Mouse (Mus musculus) urinary bladder, postnatal 14 days (tissue): ENCODE measurements around the gene Clstn2.

Experiments used
- DNase-seq: peaks from one replicate; pipeline ENCODE4 v3.0.0; 2021; ENCODE audit warnings: low spot score

Clstn2 gene

DNA sequence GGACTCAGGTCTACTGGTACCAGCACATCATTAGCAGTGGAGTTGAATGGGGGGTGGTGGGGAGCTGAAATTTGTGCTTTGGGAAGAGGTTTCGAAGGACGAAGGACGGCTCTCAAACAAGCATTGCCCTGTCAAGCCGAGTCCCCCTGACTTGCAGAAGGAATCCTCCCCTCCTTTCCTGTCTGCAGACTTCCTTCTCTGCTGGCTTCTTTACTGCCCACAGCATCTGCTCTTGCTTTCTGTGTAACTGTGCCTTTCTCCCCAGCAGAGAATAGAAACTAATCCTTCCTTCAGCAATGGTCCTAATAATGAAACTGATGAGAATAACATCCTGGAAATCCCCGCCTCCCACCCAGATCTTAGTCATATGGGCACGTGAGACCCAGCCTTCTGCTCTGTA is 572.5 kb downstream of the Clstn2 start:
- DNase-seq: no peak

DNA sequence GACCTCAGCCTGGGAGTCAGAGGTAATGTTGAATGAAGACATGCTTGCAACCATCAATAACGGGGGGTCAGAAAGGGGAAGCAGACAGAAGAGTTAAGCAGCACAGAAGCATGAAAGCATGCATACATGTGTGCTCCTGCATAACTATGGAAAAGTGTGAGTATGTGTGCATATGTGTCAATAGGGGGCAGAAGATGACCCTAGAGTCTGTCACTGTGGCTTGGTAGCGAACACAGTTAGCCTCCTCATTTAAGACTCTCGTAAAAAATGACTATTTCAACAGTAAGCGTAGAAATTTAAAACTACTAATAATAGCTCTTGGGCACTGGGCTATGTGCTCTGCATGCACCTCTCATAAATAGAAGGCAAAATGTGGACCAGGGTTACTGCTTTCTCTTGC is 573.2 kb downstream of the Clstn2 start:
- DNase-seq: no peak

DNA sequence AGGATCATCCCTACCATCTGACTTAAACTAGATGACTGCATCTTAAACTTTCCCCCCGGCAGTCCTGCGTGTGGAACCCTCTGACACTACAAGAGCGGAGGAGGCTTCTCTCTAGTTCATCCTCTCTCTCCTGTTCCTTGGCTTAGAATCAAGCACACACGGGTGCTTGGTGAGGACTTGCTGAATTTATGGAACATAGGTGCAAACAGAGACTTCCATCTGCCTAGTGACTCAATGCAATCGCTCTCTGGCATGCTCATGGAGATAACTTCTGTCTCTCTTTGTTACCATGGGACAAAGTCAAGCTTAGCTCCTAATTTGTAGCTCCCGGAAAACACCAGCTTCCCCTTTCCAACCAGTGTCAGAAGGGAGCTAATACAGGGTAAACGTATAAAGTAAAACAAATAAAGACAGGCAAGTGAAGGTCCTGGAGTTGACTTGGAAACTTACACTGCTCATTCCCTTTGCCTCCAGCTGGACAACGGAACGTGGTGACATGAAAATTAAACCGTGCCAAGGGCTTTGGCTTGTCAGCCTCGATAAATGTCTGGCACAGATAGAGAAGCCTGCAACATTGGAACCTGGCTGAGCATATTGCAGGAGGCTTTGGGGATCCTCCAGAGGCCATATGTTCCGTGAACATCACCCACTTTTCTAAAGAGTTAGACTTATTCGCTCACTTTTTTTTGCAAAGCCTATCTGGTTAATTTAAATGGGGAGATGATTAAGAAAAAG is 583.5 kb downstream of the Clstn2 start:
- no peak for DNase-seq

DNA sequence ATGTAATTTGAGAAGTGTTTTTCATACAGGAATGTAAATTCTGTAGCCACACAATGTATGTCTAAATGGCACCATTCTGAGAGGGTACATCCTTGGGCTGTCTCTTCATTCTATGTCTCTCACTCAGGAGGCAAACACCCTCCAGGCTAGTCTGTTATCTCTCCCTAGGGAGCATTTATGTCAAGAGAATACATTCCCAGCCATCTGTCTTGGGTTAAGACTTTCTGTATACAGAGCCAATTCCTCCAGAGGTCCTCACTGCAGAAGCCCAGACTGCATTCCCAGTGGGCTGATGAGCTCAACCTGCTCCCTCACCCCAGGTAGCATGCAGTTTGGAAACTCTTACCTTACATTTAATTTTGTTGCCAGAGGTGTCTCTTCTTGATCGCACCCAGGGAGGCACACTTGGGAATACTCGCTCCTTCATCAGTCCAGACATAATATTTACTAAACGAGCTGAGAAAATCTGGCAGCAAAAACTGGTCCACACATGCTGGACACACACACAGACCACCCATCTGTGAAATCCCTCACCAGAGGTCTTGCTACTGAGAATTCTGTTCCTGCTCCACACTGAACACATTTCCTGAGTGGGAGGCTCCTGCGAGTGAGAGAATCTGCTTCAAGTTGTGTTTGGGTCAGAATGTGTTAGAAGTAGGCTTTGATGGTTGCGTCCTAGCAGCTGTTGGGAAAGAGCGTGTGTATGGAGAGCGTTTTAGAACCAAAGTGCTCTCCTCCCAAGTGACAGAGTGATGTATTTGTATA is 592.9 kb downstream of the Clstn2 start:
- no peak for DNase-seq

DNA sequence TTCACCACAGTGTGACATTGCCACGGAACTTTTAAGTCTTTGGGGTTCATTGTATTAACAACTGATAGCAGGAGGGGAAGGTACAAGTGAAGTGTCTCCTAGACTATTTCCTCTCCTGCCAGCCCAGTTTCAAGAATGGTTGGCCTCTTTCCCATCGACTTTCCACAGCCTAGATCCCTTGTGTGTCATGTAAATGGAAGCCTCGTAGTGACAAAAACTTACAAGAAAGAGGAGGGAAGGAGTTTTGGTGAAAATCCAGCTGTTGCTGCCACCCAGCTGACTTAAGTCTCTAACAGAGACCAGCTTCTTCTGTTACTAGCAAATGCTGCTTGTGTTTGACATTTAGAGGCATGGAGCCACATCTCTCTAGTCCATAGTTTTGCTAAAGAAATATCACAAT is 598.3 kb downstream of the Clstn2 start:
- DNase-seq: no peak

DNA sequence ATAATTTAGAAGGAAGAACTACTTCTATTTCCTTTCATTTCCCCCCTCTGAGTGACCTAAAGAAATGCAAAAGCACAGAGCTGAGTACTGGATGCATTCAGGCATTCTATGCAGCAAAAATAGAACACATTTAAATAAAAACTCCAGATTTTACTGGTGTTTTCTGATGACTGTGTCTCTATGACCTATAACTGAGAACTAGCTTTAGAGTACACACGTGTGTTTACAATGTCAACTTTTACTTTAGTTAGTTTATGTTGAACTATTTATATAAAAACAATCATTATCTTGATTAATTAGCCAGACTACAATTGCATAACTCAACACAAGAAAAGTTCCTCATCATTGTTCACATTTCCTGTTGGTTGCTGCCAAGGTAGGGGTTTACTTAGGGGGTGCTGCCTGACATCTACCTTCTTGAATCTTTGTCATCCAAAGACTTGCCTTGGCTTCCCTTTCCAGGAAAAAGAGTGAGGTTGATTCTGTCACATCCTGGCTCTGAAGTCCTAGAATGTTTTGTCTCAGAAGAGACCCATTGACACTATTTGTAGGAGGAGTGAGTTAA is 603.0 kb downstream of the Clstn2 start:
- DNase-seq: no peak

DNA sequence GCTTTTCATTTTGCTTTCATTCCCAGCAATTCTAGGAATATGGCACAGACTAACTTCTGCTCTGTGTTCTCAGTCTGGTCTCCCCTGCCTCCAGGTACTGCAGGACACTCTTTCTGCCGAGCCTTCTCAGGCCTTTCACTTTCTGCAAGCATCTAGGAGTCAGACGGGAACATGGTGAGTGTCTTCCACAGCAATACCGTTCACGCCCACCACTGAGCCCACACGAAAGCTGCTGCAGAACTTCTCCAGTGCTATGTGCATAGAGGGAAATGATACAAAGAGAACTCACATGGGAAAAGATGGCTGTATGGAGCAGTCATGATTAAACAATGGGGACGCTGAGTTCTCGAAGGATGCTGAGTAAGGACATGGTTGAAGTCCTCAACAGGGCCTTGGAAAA is 604.9 kb downstream of the Clstn2 start:
- DNase-seq: no peak

DNA sequence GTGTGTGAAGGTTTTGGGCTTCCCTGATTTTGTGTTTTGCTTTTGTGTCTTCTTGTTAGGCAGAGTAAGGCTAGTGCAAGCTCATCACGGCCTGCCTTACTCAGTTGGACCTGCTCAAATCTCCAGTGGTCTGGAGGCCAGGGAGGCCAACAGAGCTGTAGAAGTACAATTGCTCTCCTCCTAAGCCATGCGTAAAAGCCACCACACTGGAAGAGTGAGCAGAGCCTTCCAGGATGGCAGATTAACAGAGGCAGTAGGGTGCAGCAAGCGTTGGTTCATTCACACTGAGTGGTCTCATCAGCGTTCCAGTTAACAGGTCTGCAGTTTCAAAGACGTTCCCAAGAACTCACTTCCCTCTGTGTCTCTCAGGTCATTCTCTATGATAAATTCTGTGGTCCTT is 612.1 kb downstream of the Clstn2 start:
- no peak for DNase-seq

DNA sequence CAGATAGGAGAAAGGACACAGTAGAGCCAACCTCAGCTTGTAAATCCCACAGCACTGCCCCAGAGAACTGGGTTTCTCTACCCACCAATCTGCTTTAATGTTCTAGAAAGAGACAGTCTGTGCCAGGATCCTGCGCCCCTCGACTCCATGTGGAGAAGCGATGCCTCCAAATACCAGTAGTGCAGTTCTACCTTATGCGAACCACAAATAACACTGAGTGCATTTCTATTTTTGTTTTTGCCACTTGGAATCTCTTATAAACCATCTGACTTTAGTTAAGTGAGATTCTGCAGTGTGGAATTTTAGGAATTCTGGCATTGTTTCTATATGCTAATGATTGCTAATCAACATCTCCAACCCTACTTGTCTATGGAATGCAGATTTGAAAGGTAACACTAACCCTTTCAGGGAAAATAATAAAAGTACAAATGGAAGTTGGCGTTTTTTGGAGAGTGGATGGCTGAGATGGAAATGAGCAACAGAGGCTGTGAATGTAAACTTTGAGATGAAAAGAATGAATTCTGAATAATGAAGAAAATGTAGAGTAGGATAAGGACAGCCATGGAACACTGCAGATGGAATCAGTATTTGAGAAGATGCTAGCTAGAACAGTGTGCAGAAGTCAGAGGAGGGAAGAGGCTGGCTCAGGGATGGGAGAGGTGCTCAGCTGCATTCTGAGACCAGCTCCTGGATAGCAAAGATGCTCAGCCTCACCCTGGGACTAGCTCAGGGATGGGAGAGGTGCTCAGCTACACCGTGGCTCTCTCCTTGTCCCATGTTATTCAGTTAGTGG is 617.9 kb downstream of the Clstn2 start:
- no peak for DNase-seq

DNA sequence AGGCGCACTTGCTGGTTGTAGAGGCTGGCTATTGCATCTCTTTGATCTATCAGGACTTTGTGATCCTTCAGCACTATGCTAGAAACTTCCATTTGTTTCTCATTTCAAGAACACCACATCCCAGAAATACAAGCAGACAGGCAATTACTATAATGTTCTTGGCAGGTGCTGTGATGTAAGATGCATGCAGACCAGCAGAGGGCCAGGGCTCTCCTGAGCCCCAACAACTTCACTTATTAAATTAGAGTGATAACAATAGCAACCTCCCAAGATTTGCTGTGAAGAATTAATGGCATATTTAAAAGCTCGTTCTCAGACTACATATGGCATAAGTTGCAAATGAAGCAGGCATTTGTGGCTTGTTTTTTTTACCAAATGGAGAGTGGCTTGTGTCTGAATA is 624.8 kb downstream of the Clstn2 start:
- DNase-seq: no peak
